Comparison of ENCODE assay signal across 22 mouse cellular contexts in the genomic region with DNA sequence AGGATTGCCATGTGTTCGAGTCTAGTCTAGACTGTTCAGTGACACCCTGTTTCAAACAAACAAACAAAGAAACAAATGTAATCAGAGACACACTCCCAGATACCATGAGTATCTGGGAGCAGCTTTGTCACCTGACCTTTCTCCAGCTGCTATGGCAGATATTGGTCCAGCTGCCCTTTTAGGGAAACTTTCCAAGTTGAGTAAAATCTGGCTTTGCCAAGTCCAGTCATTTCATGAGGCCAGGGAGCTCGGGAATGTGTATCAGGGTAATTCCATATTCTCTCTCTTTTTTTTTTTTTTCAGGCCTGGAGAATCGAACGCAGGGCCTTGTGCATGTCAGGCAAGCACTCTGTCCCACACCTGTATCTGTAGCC. TPM values are rescaled to one million over a fixed set of nuclear protein-coding genes. Genes with fewer than 3 reads are reported as not detected.
"Had no signal": no experiment of that assay in that cellular context is flagged by ENCODE, and none has a peak within 500 bp of the region (broad histone marks: within the 10 kb centered on the region; RNA-seq: fewer than 3 reads in every experiment).

No protein-coding gene starts in this region.

- H3K4me1 ChIP-seq: neural tube, embryonic 15.5 days had no signal

- H3K4me3 ChIP-seq: neural tube, embryonic 15.5 days; stomach, embryonic 15.5 days had no signal

- H3K4me2 ChIP-seq: neural tube, embryonic 15.5 days; stomach, embryonic 15.5 days had no signal

- DNase-seq: retina, postnatal 1 day; right cerebral cortex, adult 18-20 months; right cerebral cortex, postnatal 14 days; right cerebral cortex, postnatal 25 days; right cerebral cortex, postnatal 4 days; spleen, adult 18-20 months; thymus, adult 18-20 months; thymus, adult 2 months; thymus, postnatal 14 days; thymus, postnatal 25 days; thymus, postnatal 36 days; thymus, postnatal 4 days had no signal

- H3K27me3 ChIP-seq: neural tube, embryonic 15.5 days; stomach, embryonic 15.5 days had no signal

- H3K36me3 ChIP-seq: neural tube, embryonic 15.5 days; stomach, embryonic 15.5 days had no signal

- H3K27ac ChIP-seq: neural tube, embryonic 15.5 days; stomach, embryonic 15.5 days; stomach, postnatal 0 days had no signal

- H3K9ac ChIP-seq: neural tube, embryonic 15.5 days; stomach, embryonic 15.5 days had no signal

- H3K9me3 ChIP-seq: neural tube, embryonic 15.5 days; stomach, embryonic 15.5 days had no signal

RNA-seq across cellular contexts. Expression of gene Igfbp1, which starts 2.3 kb away (rescaled TPM):
- total RNA-seq: neutrophil, adult 5-6 weeks had no signal
- polyA plus RNA-seq: neural tube, embryonic 14.5 days; spleen, adult 2 months; urinary bladder, adult 2 months had no signal

RNA-seq across cellular contexts. Expression of gene Gm11985, which starts 6.9 kb away (rescaled TPM):
- total RNA-seq: neutrophil, adult 5-6 weeks had no signal
- polyA plus RNA-seq: neural tube, embryonic 15.5 days; small intestine, adult 2 months; spleen, adult 2 months; stomach, embryonic 15.5 days; stomach, embryonic 16.5 days; stomach, postnatal 0 days; thymus, adult 2 months; thymus, postnatal 0 days; urinary bladder, adult 2 months had no signal

RNA-seq across cellular contexts. Expression of gene Igfbp3, which starts 18.4 kb away (rescaled TPM):
- total RNA-seq: neutrophil, adult 5-6 weeks had no signal
